Mouse (Mus musculus): ENCODE measurements around the gene Hoxa3.

GRCm38 (mm10) chr6:52231885-52232567 is 18.9 kb upstream of the Hoxa3 start:
- TF ChIP-seq CTCF (IDR thresholded peaks at IDR 0.05; ENCODE audit: borderline replicate concordance, control insufficient read depth, extremely low read depth, insufficient read depth, low read length, poor library complexity) (no peak), POLR2A (IDR thresholded peaks at IDR 0.05; ENCODE audit: control insufficient read depth, extremely low read depth, insufficient read depth, low read length, poor library complexity) (no peak)
